Mouse (Mus musculus) kidney, adult 2 months (tissue): ENCODE measurements around the gene Olfr1438-ps1.

Experiments
- CTCF ChIP-seq: fragments of 200-500 bp; conservative IDR thresholded peaks from 2 replicates; pipeline ENCODE4 v1.5.1; 2011; ENCODE audit warnings: low read depth, mild to moderate bottlenecking, control low read depth, low read length, moderate library complexity, mixed read lengths; ENCODE audit not compliant: insufficient read depth, insufficient read length
- POLR2A ChIP-seq: fragments of 200-500 bp; IDR thresholded peaks from one replicate; pipeline ENCODE4 v1.6.1; 2011; ENCODE audit warnings: low read depth, low read length, control low read depth

DNA sequence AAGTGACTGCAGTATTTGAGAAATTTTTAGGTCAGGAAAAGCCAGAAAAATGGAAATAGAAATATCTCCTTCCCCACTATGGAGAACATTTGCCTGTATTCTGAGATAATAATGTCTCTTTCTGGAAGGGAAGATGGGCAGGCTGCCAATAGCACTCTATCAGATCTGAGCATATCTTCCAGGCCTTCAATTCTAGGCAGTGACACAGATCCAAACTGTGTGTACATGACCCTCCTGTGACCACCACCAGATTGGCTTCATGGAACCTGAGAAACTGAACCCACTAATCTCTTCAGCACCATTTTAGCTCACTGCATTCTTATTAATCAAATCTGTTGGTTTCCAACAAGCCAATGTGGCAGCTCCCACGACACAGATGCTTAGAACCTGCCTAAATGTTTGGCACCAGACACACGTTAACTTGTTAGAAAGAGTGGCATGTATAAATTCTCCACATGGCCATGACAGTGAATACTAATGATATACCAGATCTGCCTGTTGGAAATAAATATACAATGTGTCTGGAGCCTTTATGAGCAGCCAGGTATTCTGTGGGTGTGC is 38.8 kb upstream of the Olfr1438-ps1 start:
- TF ChIP-seq POLR2A (no peak), CTCF (no peak)
